Mouse (Mus musculus): ENCODE data around the gene Nop58.

DNA sequence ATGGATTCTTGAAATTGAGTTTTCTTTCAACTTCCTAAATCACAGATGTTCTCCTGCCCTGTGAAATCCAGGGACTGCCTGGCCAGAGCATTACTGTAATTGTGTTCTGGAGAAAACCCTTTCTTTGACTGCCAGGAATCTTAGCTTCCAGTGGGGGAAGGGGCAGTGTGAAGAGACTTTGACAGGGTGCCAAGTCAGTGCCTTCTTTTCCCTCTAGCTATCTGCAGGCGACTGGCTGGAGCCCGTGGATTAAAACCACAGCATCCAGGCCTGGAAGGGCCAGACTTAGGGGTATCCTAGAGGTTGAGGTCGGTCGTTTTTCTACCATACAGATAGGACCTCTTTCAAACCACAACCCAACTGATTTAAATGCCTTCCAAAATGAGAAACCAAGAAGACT is 40.9 kb downstream of the Nop58 start:
- TF ChIP-seq FLI1 (IDR thresholded peaks at IDR 0.05; ENCODE audit: low read length) (no peak), GATA1 (IDR thresholded peaks at IDR 0.05; ENCODE audit: borderline replicate concordance, low read length) (no peak)

Measured in megakaryocyte, embryonic 14.5 days (primary cell).